Mouse (Mus musculus) lung, adult 2 months (tissue): Measurements from ENCODE around the gene Ankrd34a.

Experiments
- CTCF ChIP-seq: fragments of 200-500 bp; IDR thresholded peaks from 2 replicates; pipeline ENCODE4 v1.5.1; 2011; ENCODE audit warnings: mild to moderate bottlenecking, low read length, control low read depth; ENCODE audit not compliant: insufficient read depth
- POLR2A ChIP-seq: fragments of 200-500 bp; IDR thresholded peaks from 2 replicates; pipeline ENCODE4 v1.6.1; 2011; ENCODE audit warnings: low read depth, mild to moderate bottlenecking, control low read depth, low read length, borderline replicate concordance; ENCODE audit errors: extremely low read depth

DNA sequence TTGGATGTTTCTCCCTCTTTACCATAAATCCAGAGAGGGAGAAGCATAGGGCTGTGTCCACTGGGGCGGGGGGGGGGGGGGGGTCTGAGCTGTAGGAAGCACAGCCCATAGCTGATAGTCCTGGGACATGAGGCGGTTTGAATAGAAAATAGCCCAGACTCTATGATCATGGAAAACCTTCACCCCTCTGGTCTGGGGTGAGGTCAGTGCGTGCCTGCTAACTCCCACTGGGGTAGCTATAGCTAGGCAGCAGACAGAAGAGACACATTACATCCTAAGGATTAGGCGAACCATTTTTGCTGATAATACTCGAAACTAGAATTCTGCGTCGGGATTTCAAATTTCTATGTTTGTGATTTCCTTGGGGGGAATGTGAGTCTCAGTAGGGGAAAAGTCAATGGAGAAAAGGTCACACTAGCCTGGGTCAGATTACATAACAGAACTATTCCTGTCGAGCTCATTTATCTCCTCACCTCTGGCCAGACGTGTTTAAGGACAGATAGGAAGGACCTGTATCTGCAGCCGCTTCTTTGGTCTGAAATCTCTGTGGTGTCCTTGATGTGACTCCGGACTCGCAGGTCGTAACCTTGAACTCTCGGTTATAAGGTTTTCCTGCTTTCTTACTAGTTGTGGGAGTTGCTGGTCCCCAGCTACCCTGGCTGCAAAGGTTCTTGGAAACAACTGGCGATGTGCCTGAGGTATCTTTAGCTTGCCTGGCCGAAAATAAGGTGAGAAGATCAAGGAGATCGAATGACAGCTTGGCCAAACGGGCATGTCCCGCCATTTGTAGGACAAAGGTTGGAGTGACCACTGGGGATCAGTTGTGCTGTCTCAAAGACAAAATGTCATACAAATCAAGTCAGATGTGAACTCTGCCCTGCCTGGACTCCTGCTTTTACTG lies 22.6 kb upstream of the Ankrd34a start:
- no peak for TF ChIP-seq POLR2A
- no peak for TF ChIP-seq CTCF
